ENCODE assay signal across 8 mouse cellular contexts in genomic region chr10:78010335-78010734, GRCm38 (mm10). TPM values are rescaled to one million over a fixed set of nuclear protein-coding genes. Genes with fewer than 3 reads are reported as not detected.
DNase-seq lines count a peak whose midpoint lies in the region; ATAC-seq and TF ChIP-seq lines count a peak whose summit lies in the region.

No protein-coding gene starts in this region.

- H3K4me2 ChIP-seq in limb, embryonic 14.5 days (replicated peaks; ENCODE audit: low read depth, low read length, severe bottlenecking) = peak overlapping the region; percentile 71
- H3K4me2 ChIP-seq in stomach, embryonic 14.5 days (replicated peaks; ENCODE audit: low read depth, low read length) = peak overlapping the region; percentile 92

- peak overlapping the region; percentile 21 for H3K4me3 ChIP-seq in limb, embryonic 14.5 days (replicated peaks; ENCODE audit: low read length)
- no peak overlapping the region for H3K4me3 ChIP-seq in stomach, embryonic 14.5 days (ENCODE audit: low read depth, low read length)

- peaks cover 23% of the 10 kb centered on the region for H3K4me1 ChIP-seq in limb, embryonic 14.5 days (ENCODE audit: control insufficient read depth, insufficient read depth, low read length)
- H3K4me1 ChIP-seq in stomach, embryonic 14.5 days (ENCODE audit: control insufficient read depth, insufficient read depth, low read length) = peaks cover 21% of the 10 kb centered on the region

- no peak for ATAC-seq in limb, embryonic 14.5 days (ENCODE audit: low FRiP score, low read depth)
- no peak for ATAC-seq in stomach, embryonic 14.5 days (ENCODE audit: insufficient number of reproducible peaks, insufficient read depth, low FRiP score, low read depth)

- no peaks in the 10 kb centered on the region for H3K27me3 ChIP-seq in limb, embryonic 14.5 days (ENCODE audit: control insufficient read depth, insufficient read depth, low read length)
- H3K27me3 ChIP-seq in stomach, embryonic 14.5 days (ENCODE audit: control insufficient read depth, insufficient read depth, low read length) = no peaks in the 10 kb centered on the region

- H3K9ac ChIP-seq in limb, embryonic 14.5 days (ENCODE audit: low read depth, low read length, severe bottlenecking) = peak overlapping the region; percentile 17; the same call in 1 of the 2 replicates
- no peak overlapping the region for H3K9ac ChIP-seq in stomach, embryonic 14.5 days (replicated peaks; ENCODE audit: low read depth, low read length)

- peak; percentile 32 for DNase-seq in adrenal gland, adult 2 months
- DNase-seq in adrenal gland, adult (ENCODE audit: inconsistent age in 2 of 2, low spot score in 1 of 2) = no peak
- DNase-seq in thymus, postnatal 14 days = peak; percentile 22
- no peak for DNase-seq in thymus, postnatal 10 days (ENCODE audit: low spot score in 2 of 2)
- peak; percentile 11 for DNase-seq in limb, embryonic 14.5 days (ENCODE audit: low spot score)
- no peak for DNase-seq in layer of hippocampus, postnatal 36 days
- no peak for DNase-seq in right cerebral cortex, postnatal 36 days (ENCODE audit: low spot score in 2 of 2)

- no peaks in the 10 kb centered on the region for H3K9me3 ChIP-seq in limb, embryonic 14.5 days (ENCODE audit: control insufficient read depth, low read length)
- H3K9me3 ChIP-seq in stomach, embryonic 14.5 days (ENCODE audit: control insufficient read depth, low read depth, low read length) = no peaks in the 10 kb centered on the region; the same call in 1 of the 2 replicates

- TF ChIP-seq POLR2A in limb, embryonic 14.5 days (IDR thresholded peaks at IDR 0.05; ENCODE audit: borderline replicate concordance, extremely low read depth, insufficient read depth, insufficient read length) = no peak

- peaks cover under 1% of the 10 kb centered on the region; the same call in 1 of the 2 replicates for H3K36me3 ChIP-seq in limb, embryonic 14.5 days (ENCODE audit: control insufficient read depth, insufficient read depth, low read length)
- peaks cover 4% of the 10 kb centered on the region; the same call in 1 of the 2 replicates for H3K36me3 ChIP-seq in stomach, embryonic 14.5 days (ENCODE audit: control insufficient read depth, insufficient read depth, low read length)

- H3K27ac ChIP-seq in limb, embryonic 14.5 days (replicated peaks; ENCODE audit: low read depth, low read length) = 0 out of 2 replicates have a peak overlapping the region, but pooled peaks have one; percentile 55
- no peak overlapping the region for H3K27ac ChIP-seq in stomach, embryonic 14.5 days (ENCODE audit: low read length)

- 17% methylated on average over 10 of the region's 10 CpGs for WGBS in limb, embryonic 14.5 days
- 13% methylated on average over 10 of the region's 10 CpGs for WGBS in stomach, embryonic 14.5 days

RNA-seq across cellular contexts. Expression of gene Pfkl, which starts 0.5 kb away (rescaled TPM):
- total RNA-seq in adrenal gland, adult 2 months (2021) = 100 to 1,000 TPM; 128 to 145 TPM
- polyA plus RNA-seq in adrenal gland, adult 2 months (2012; rRNA removed) = 122 and 138 TPM in 2 replicates
- polyA plus RNA-seq in limb, embryonic 14.5 days (2012; rRNA removed) = 129 and 180 TPM in 2 replicates
- 112 and 122 TPM in 2 replicates for polyA plus RNA-seq in limb, embryonic 14.5 days (2014; fragmentation: Nextera tagmentation; extraction: Ambion mirVana)
- polyA plus RNA-seq in stomach, embryonic 14.5 days (2014; fragmentation: Nextera tagmentation; extraction: Ambion mirVana) = 161 and 196 TPM in 2 replicates
- total RNA-seq in layer of hippocampus, postnatal 36 days (2021) = 100 to 1,000 TPM; 201 to 209 TPM

RNA-seq across cellular contexts. Expression of gene Dnmt3l, which starts 31.4 kb away (rescaled TPM):
- 10 to 100 TPM; 23.2 to 29.5 TPM for total RNA-seq in adrenal gland, adult 2 months (2021)
- polyA plus RNA-seq in adrenal gland, adult 2 months (2012; rRNA removed) = 14.6 and 15.5 TPM in 2 replicates
- 0.10 and 0.15 TPM in 2 replicates for polyA plus RNA-seq in limb, embryonic 14.5 days (2012; rRNA removed)
- polyA plus RNA-seq in limb, embryonic 14.5 days (2014; fragmentation: Nextera tagmentation; extraction: Ambion mirVana) = not detected in 2 replicates
- polyA plus RNA-seq in stomach, embryonic 14.5 days (2014; fragmentation: Nextera tagmentation; extraction: Ambion mirVana) = 0.71 TPM in 1 of 2 replicates, not detected in the other
- under 1 TPM in 1 of 2 experiments, not detected in 1; 0.65 TPM for total RNA-seq in layer of hippocampus, postnatal 36 days (2021)

RNA-seq across cellular contexts. Expression of gene 1810043G02Rik, which starts 32.0 kb away (rescaled TPM):
- 10 to 100 TPM; 19.7 to 23.7 TPM for total RNA-seq in adrenal gland, adult 2 months (2021)
- polyA plus RNA-seq in adrenal gland, adult 2 months (2012; rRNA removed) = 92.1 and 111 TPM in 2 replicates
- 42.9 and 55.6 TPM in 2 replicates for polyA plus RNA-seq in limb, embryonic 14.5 days (2012; rRNA removed)
- polyA plus RNA-seq in limb, embryonic 14.5 days (2014; fragmentation: Nextera tagmentation; extraction: Ambion mirVana) = 26.5 and 27.1 TPM in 2 replicates
- 36.7 and 38.1 TPM in 2 replicates for polyA plus RNA-seq in stomach, embryonic 14.5 days (2014; fragmentation: Nextera tagmentation; extraction: Ambion mirVana)
- total RNA-seq in layer of hippocampus, postnatal 36 days (2021) = 10 to 100 TPM; 34.6 to 37.4 TPM

RNA-seq across cellular contexts. Expression of gene Aire, which starts 33.1 kb away (rescaled TPM):
- total RNA-seq in adrenal gland, adult 2 months (2021) = not detected
- polyA plus RNA-seq in adrenal gland, adult 2 months (2012; rRNA removed) = 0.08 TPM in 1 of 2 replicates, not detected in the other
- polyA plus RNA-seq in limb, embryonic 14.5 days (2012; rRNA removed) = 4.3 and 5.3 TPM in 2 replicates
- polyA plus RNA-seq in limb, embryonic 14.5 days (2014; fragmentation: Nextera tagmentation; extraction: Ambion mirVana) = 0.19 and 0.28 TPM in 2 replicates
- 0.27 and 0.56 TPM in 2 replicates for polyA plus RNA-seq in stomach, embryonic 14.5 days (2014; fragmentation: Nextera tagmentation; extraction: Ambion mirVana)
- total RNA-seq in layer of hippocampus, postnatal 36 days (2021) = under 1 TPM; 0.28 to 0.77 TPM

RNA-seq across cellular contexts. Expression of gene Trpm2, which starts 40.0 kb away (rescaled TPM):
- 1 to 10 TPM; 2.6 to 3.2 TPM for total RNA-seq in adrenal gland, adult 2 months (2021)
- 3.0 and 3.1 TPM in 2 replicates for polyA plus RNA-seq in adrenal gland, adult 2 months (2012; rRNA removed)
- polyA plus RNA-seq in limb, embryonic 14.5 days (2012; rRNA removed) = 0.39 and 0.69 TPM in 2 replicates
- 0.06 and 0.41 TPM in 2 replicates for polyA plus RNA-seq in limb, embryonic 14.5 days (2014; fragmentation: Nextera tagmentation; extraction: Ambion mirVana)
- 1.5 TPM in 2 replicates for polyA plus RNA-seq in stomach, embryonic 14.5 days (2014; fragmentation: Nextera tagmentation; extraction: Ambion mirVana)
- 10 to 100 TPM; 30.3 to 40.0 TPM for total RNA-seq in layer of hippocampus, postnatal 36 days (2021)

Comparison
In these comparisons a context has a peak if more than half of its experiments do, and no peak if none do; other contexts are left out.
1. DNase-seq: peak in adrenal gland, adult 2 months (single experiment), thymus, postnatal 14 days (single experiment) and limb, embryonic 14.5 days (single experiment); none in adrenal gland, adult (0 of 2), thymus, postnatal 10 days (0 of 2), layer of hippocampus, postnatal 36 days (0 of 2) and right cerebral cortex, postnatal 36 days (0 of 2).